Mouse (Mus musculus) midbrain, embryonic 11.5 days (tissue): ENCODE data around the gene Zbtb8b. TPM values are rescaled to one million over a fixed set of nuclear protein-coding genes. Genes with fewer than 3 reads are reported as not detected.

Source experiments
- polyA plus RNA-seq: library from polyadenylated mRNA; unstranded; fragments of >200 nt; fragmentation: Nextera tagmentation; extraction: Ambion mirVana; gene quantifications from 2 replicates; pipeline ENCODE4 v1.2.1, GENCODE M21; 2014

Gene Zbtb8b
- polyA plus RNA-seq, 1 experiment from 2014 or later: 2.0 TPM

Other genes with a start within 250 kb of the Zbtb8b start
- 3.3 and 3.7 TPM in 2 replicates for gene C77080, start 179.4 kb downstream of the Zbtb8b start, polyA plus RNA-seq
- 0.51 and 0.53 TPM in 2 replicates for gene Sync, start 153.2 kb downstream of the Zbtb8b start, polyA plus RNA-seq
- gene Rbbp4, start 105.5 kb downstream of the Zbtb8b start, polyA plus RNA-seq: 561 and 604 TPM in 2 replicates
- gene Zbtb8os, start 105.2 kb downstream of the Zbtb8b start, polyA plus RNA-seq: 42.7 and 45.0 TPM in 2 replicates
- gene Zbtb8a, start 62.7 kb downstream of the Zbtb8b start, polyA plus RNA-seq: 6.7 and 8.3 TPM in 2 replicates
- 23.3 and 23.7 TPM in 2 replicates for gene Bsdc1, start 20.7 kb upstream of the Zbtb8b start, polyA plus RNA-seq
- gene Tssk3, start 50.2 kb upstream of the Zbtb8b start, polyA plus RNA-seq: not detected in 2 replicates
- not detected in 2 replicates for gene Fam229a, start 50.3 kb upstream of the Zbtb8b start, polyA plus RNA-seq
- 1,816 and 1,974 TPM in 2 replicates for gene Marcksl1, start 72.7 kb upstream of the Zbtb8b start, polyA plus RNA-seq
- gene Hdac1, start 101.9 kb upstream of the Zbtb8b start, polyA plus RNA-seq: 225 and 234 TPM in 2 replicates
- gene Lck, start 132.8 kb upstream of the Zbtb8b start, polyA plus RNA-seq: 4.5 and 5.3 TPM in 2 replicates
- gene Fam167b, start 137.7 kb upstream of the Zbtb8b start, polyA plus RNA-seq: 0.19 and 0.46 TPM in 2 replicates
- gene Eif3i, start 159.8 kb upstream of the Zbtb8b start, polyA plus RNA-seq: 251 and 259 TPM in 2 replicates
- 178 and 188 TPM in 2 replicates for gene Tmem234, start 159.8 kb upstream of the Zbtb8b start, polyA plus RNA-seq
- gene Dcdc2b, start 173.4 kb upstream of the Zbtb8b start, polyA plus RNA-seq: 1.7 and 3.0 TPM in 2 replicates
- gene Iqcc, start 178.2 kb upstream of the Zbtb8b start, polyA plus RNA-seq: 21.3 and 23.9 TPM in 2 replicates
- 70.0 and 73.9 TPM in 2 replicates for gene Ccdc28b, start 183.1 kb upstream of the Zbtb8b start, polyA plus RNA-seq
- gene Txlna, start 200.2 kb upstream of the Zbtb8b start, polyA plus RNA-seq: 89.6 and 101 TPM in 2 replicates
- gene Kpna6, start 231.9 kb upstream of the Zbtb8b start, polyA plus RNA-seq: 13.6 and 14.9 TPM in 2 replicates